Mouse (Mus musculus): ENCODE measurements around the gene Sdccag8. TPM values are rescaled to one million over a fixed set of nuclear protein-coding genes. Genes with fewer than 3 reads are reported as not detected.

Sdccag8 gene
- polyA plus RNA-seq, 1 experiment from 2014 or later = 12.1 TPM

GRCm38 (mm10) chr1:176943126-176943525 lies 128.7 kb downstream of the Sdccag8 start:
- H3K9ac ChIP-seq (ENCODE audit: low read length) = no peak overlapping the region
- H3K27ac ChIP-seq (replicated peaks in 1 of 2; ENCODE audit: control insufficient read depth in 1 of 2, insufficient read depth in 1 of 2, low read depth in 2 of 2, low read length in 2 of 2) = no peak overlapping the region
- H3K4me1 ChIP-seq (ENCODE audit: control insufficient read depth in 2 of 2, insufficient read depth in 2 of 2, low read length in 2 of 2) = no peaks in the 10 kb centered on the region
- no peaks in the 10 kb centered on the region for H3K27me3 ChIP-seq (ENCODE audit: control insufficient read depth, insufficient read depth, low read length)
- H3K9me3 ChIP-seq (ENCODE audit: control insufficient read depth, low read length) = no peaks in the 10 kb centered on the region
- H3K4me2 ChIP-seq (ENCODE audit: low read length) = no peak overlapping the region
- no peaks in the 10 kb centered on the region for H3K36me3 ChIP-seq (ENCODE audit: control insufficient read depth, insufficient read depth, low read length)
- H3K4me3 ChIP-seq (ENCODE audit: control insufficient read depth in 1 of 2, insufficient read depth in 1 of 2, low read depth in 1 of 2, low read length in 2 of 2) = no peak overlapping the region
- no peak for ATAC-seq (ENCODE audit: insufficient number of reproducible peaks, insufficient read depth, low FRiP score, low read depth)
- WGBS = 86% methylated on average over 5 of the region's 5 CpGs

GRCm38 (mm10) chr1:176943987-176944386 lies 129.5 kb downstream of the Sdccag8 start:
- Histone ChIP-seq H3K36me3 (ENCODE audit: control insufficient read depth, insufficient read depth, low read length) (no peaks in the 10 kb centered on the region), H3K9me3 (ENCODE audit: control insufficient read depth, low read length) (no peaks in the 10 kb centered on the region), H3K27me3 (ENCODE audit: control insufficient read depth, insufficient read depth, low read length) (no peaks in the 10 kb centered on the region), H3K4me1 (ENCODE audit: control insufficient read depth in 2 of 2, insufficient read depth in 2 of 2, low read length in 2 of 2) (no peaks in the 10 kb centered on the region), H3K4me2 (ENCODE audit: low read length) (no peak overlapping the region), H3K4me3 (ENCODE audit: control insufficient read depth in 1 of 2, insufficient read depth in 1 of 2, low read depth in 1 of 2, low read length in 2 of 2) (no peak overlapping the region), H3K27ac (replicated peaks in 1 of 2; ENCODE audit: control insufficient read depth in 1 of 2, insufficient read depth in 1 of 2, low read depth in 2 of 2, low read length in 2 of 2) (no peak overlapping the region), H3K9ac (ENCODE audit: low read length) (no peak overlapping the region)
- no peak for ATAC-seq (ENCODE audit: insufficient number of reproducible peaks, insufficient read depth, low FRiP score, low read depth)
- WGBS = 81% methylated on average over 5 of the region's 5 CpGs

- H3K27me3 ChIP-seq (ENCODE audit: control insufficient read depth, insufficient read depth, low read length) = no peaks in the 10 kb centered on the region
- H3K9ac ChIP-seq (ENCODE audit: low read length) = no peak overlapping the region
- H3K27ac ChIP-seq (replicated peaks in 1 of 2; ENCODE audit: control insufficient read depth in 1 of 2, insufficient read depth in 1 of 2, low read depth in 2 of 2, low read length in 2 of 2) = no peak overlapping the region
- H3K36me3 ChIP-seq (ENCODE audit: control insufficient read depth, insufficient read depth, low read length) = no peaks in the 10 kb centered on the region
- ATAC-seq (ENCODE audit: insufficient number of reproducible peaks, insufficient read depth, low FRiP score, low read depth) = no peak
- H3K4me1 ChIP-seq (ENCODE audit: control insufficient read depth in 2 of 2, insufficient read depth in 2 of 2, low read length in 2 of 2) = no peaks in the 10 kb centered on the region
- 81% methylated on average over 8 of the region's 8 CpGs for WGBS
- H3K4me2 ChIP-seq (ENCODE audit: low read length) = no peak overlapping the region
- H3K4me3 ChIP-seq (ENCODE audit: control insufficient read depth in 1 of 2, insufficient read depth in 1 of 2, low read depth in 1 of 2, low read length in 2 of 2) = no peak overlapping the region
- no peaks in the 10 kb centered on the region for H3K9me3 ChIP-seq (ENCODE audit: control insufficient read depth, low read length)
These were observed 130.2 kb downstream of the Sdccag8 start for GRCm38 (mm10) chr1:176944458-176945174.

- no peak overlapping the region for H3K27ac ChIP-seq (replicated peaks in 1 of 2; ENCODE audit: control insufficient read depth in 1 of 2, insufficient read depth in 1 of 2, low read depth in 2 of 2, low read length in 2 of 2)
- no peaks in the 10 kb centered on the region for H3K27me3 ChIP-seq (ENCODE audit: control insufficient read depth, insufficient read depth, low read length)
- ATAC-seq (ENCODE audit: insufficient number of reproducible peaks, insufficient read depth, low FRiP score, low read depth) = no peak
- no peaks in the 10 kb centered on the region for H3K9me3 ChIP-seq (ENCODE audit: control insufficient read depth, low read length)
- H3K4me2 ChIP-seq (ENCODE audit: low read length) = no peak overlapping the region
- no peaks in the 10 kb centered on the region for H3K36me3 ChIP-seq (ENCODE audit: control insufficient read depth, insufficient read depth, low read length)
- no peak overlapping the region for H3K9ac ChIP-seq (ENCODE audit: low read length)
- no peak overlapping the region for H3K4me3 ChIP-seq (ENCODE audit: control insufficient read depth in 1 of 2, insufficient read depth in 1 of 2, low read depth in 1 of 2, low read length in 2 of 2)
- 74% methylated on average over 11 of the region's 12 CpGs for WGBS
- no peaks in the 10 kb centered on the region for H3K4me1 ChIP-seq (ENCODE audit: control insufficient read depth in 2 of 2, insufficient read depth in 2 of 2, low read length in 2 of 2)
These were observed 130.7 kb downstream of the Sdccag8 start for GRCm38 (mm10) chr1:176945175-176945540.

- Histone ChIP-seq H3K27ac (replicated peaks in 1 of 2; ENCODE audit: control insufficient read depth in 1 of 2, insufficient read depth in 1 of 2, low read depth in 2 of 2, low read length in 2 of 2) (no peak overlapping the region), H3K4me1 (ENCODE audit: control insufficient read depth in 2 of 2, insufficient read depth in 2 of 2, low read length in 2 of 2) (no peaks in the 10 kb centered on the region), H3K9me3 (ENCODE audit: control insufficient read depth, low read length) (no peaks in the 10 kb centered on the region), H3K4me2 (ENCODE audit: low read length) (no peak overlapping the region), H3K36me3 (ENCODE audit: control insufficient read depth, insufficient read depth, low read length) (no peaks in the 10 kb centered on the region), H3K9ac (ENCODE audit: low read length) (no peak overlapping the region), H3K4me3 (ENCODE audit: control insufficient read depth in 1 of 2, insufficient read depth in 1 of 2, low read depth in 1 of 2, low read length in 2 of 2) (no peak overlapping the region), H3K27me3 (ENCODE audit: control insufficient read depth, insufficient read depth, low read length) (no peaks in the 10 kb centered on the region)
- WGBS = 81% methylated on average over 11 of the region's 11 CpGs
- ATAC-seq (ENCODE audit: insufficient number of reproducible peaks, insufficient read depth, low FRiP score, low read depth) = no peak
These were observed 131.8 kb downstream of the Sdccag8 start for GRCm38 (mm10) chr1:176946031-176946795.

- 79% methylated on average over 7 of the region's 7 CpGs for WGBS
- no peak overlapping the region for H3K4me2 ChIP-seq (ENCODE audit: low read length)
These were observed 132.3 kb downstream of the Sdccag8 start for GRCm38 (mm10) chr1:176946796-176947181.

GRCm38 (mm10) chr1:176948861-176949260 lies 134.4 kb downstream of the Sdccag8 start:
- WGBS = 55% methylated on average over 6 of the region's 6 CpGs
- no peak for ATAC-seq (ENCODE audit: insufficient number of reproducible peaks, insufficient read depth, low FRiP score, low read depth)

More at GRCm38 (mm10) chr1:176946796-176947181, 132.3 kb downstream of the Sdccag8 start:
- H3K9ac ChIP-seq (ENCODE audit: low read length) = no peak overlapping the region
- no peaks in the 10 kb centered on the region for H3K4me1 ChIP-seq (ENCODE audit: control insufficient read depth in 2 of 2, insufficient read depth in 2 of 2, low read length in 2 of 2)
- no peak for ATAC-seq (ENCODE audit: insufficient number of reproducible peaks, insufficient read depth, low FRiP score, low read depth)
- no peaks in the 10 kb centered on the region for H3K36me3 ChIP-seq (ENCODE audit: control insufficient read depth, insufficient read depth, low read length)
- no peaks in the 10 kb centered on the region for H3K27me3 ChIP-seq (ENCODE audit: control insufficient read depth, insufficient read depth, low read length)
- no peaks in the 10 kb centered on the region for H3K9me3 ChIP-seq (ENCODE audit: control insufficient read depth, low read length)
- H3K27ac ChIP-seq (replicated peaks in 1 of 2; ENCODE audit: control insufficient read depth in 1 of 2, insufficient read depth in 1 of 2, low read depth in 2 of 2, low read length in 2 of 2) = no peak overlapping the region
- no peak overlapping the region for H3K4me3 ChIP-seq (ENCODE audit: control insufficient read depth in 1 of 2, insufficient read depth in 1 of 2, low read depth in 1 of 2, low read length in 2 of 2)

More at GRCm38 (mm10) chr1:176948861-176949260, 134.4 kb downstream of the Sdccag8 start:
- no peaks in the 10 kb centered on the region for H3K36me3 ChIP-seq (ENCODE audit: control insufficient read depth, insufficient read depth, low read length)
- no peaks in the 10 kb centered on the region for H3K27me3 ChIP-seq (ENCODE audit: control insufficient read depth, insufficient read depth, low read length)
- no peak overlapping the region for H3K27ac ChIP-seq (replicated peaks in 1 of 2; ENCODE audit: control insufficient read depth in 1 of 2, insufficient read depth in 1 of 2, low read depth in 2 of 2, low read length in 2 of 2)
- H3K4me3 ChIP-seq (ENCODE audit: control insufficient read depth in 1 of 2, insufficient read depth in 1 of 2, low read depth in 1 of 2, low read length in 2 of 2) = no peak overlapping the region
- no peaks in the 10 kb centered on the region for H3K9me3 ChIP-seq (ENCODE audit: control insufficient read depth, low read length)
- H3K4me2 ChIP-seq (ENCODE audit: low read length) = no peak overlapping the region
- no peaks in the 10 kb centered on the region for H3K4me1 ChIP-seq (ENCODE audit: control insufficient read depth in 2 of 2, insufficient read depth in 2 of 2, low read length in 2 of 2)
- H3K9ac ChIP-seq (ENCODE audit: low read length) = no peak overlapping the region
